Mouse (Mus musculus) testis, postnatal 10 days (tissue): ENCODE results near the gene Hnrnpab.

Experiments used
- DNase-seq: peaks from one replicate; pipeline ENCODE4 v3.0.0; 2021; ENCODE audit warnings: low spot score

Hnrnpab gene

DNA sequence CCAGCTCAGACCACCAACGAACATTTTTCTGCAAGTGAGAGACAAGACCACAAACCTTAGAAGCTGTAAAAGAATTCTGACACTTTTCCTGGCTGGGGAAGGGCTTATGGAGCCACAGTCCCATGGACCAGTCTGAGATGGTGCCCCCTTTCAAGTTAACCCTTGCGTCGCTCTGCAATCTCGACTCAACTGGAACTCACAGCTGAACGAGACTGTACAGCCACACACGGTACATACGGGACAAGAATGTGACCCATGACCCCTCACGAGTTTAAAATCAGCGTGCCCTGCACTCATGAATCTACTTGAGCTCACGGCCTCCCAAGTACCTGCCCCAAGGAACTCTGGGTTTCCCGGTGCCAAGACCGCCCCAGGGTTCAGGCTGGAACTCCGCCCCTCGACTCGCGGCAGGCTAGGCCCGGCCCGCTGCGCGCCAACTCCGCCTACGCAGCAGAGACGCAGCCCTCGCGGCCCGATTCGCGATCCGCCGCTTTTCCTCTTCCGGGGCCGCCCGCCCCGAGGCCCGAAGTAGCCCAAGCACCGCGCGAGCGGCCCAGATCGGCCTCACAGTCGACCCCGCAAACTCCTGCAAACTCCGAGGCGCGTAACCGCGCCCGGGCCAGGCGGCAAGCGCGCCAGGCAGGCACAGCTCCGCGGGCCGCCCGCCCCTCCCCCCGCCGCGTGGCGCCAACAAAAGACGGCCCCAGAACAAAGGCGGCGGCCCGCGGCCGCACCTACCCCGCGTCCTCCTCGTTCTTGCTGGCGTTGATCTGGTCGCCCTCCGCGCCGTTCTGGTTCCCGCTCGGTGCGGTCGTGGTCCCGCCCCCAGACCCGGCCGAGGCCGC lies 823 bp downstream of the Hnrnpab start:
- DNase-seq = peak; percentile 91

DNA sequence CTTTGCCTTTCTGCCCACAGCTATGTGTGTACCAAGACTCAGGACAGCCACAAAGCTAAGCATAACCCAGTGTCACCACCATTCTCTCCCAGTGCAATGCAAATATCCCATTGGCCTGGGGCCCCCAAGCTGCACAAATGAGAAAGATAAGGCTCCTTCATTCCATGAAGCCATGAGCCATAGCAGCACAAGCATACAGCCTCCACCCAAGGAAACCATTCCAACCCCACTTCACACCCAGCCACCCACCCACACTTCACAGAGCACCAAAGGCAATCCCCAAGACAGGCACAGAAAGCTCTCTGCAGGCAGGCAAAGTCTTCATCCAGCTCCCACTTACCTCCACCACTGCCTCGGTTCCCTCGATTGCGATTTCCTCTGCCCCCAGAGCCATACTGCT lies 4.4 kb downstream of the Hnrnpab start:
- no peak for DNase-seq

DNA sequence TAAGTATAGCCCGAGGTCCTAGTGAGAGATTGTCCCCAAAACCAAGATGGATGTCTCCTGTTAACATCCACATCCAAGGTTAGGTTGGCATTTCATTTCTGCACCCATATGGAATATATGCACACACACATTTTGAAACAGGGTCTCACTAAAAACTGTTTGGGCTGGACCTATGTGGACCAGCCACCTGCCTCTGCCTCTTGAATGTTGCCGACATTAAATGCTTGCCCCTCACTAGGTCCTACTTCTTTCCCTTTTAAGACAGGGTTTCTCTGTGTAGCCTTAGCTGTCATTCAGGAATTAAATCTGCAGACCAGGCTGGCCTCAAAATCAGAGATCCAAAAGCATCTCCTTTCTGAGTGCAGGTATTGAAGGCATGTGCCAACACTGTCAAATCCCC lies 9.1 kb downstream of the Hnrnpab start:
- DNase-seq = no peak

DNA sequence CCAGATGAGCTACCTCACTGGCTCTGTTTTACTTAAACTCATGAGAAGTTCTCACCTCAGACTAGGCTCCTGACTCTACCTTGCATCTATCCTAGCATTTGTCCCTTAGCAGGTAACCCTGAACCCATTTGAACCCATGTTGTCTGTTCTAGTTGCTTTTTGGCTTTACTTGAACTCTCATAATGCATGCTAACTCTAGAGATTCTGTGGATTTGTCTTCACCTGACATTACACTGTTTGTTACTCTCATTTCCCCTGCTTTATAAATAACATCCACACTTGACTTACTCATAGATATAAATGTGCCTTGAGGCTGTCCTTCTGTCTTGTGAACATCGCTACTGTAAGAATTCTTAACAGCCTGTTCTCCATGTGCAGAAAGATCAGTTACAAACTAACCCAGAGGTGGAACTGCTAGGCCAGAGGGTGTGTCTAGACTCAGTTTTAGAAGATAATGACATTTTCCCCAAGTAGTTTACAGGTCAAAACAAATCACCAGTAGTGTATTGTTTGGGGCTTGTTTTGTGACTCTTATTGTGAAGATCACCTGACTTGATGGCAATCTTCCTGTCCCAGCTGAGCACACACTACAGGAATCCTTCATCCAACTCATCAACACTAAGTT lies 11.1 kb downstream of the Hnrnpab start:
- no peak for DNase-seq

DNA sequence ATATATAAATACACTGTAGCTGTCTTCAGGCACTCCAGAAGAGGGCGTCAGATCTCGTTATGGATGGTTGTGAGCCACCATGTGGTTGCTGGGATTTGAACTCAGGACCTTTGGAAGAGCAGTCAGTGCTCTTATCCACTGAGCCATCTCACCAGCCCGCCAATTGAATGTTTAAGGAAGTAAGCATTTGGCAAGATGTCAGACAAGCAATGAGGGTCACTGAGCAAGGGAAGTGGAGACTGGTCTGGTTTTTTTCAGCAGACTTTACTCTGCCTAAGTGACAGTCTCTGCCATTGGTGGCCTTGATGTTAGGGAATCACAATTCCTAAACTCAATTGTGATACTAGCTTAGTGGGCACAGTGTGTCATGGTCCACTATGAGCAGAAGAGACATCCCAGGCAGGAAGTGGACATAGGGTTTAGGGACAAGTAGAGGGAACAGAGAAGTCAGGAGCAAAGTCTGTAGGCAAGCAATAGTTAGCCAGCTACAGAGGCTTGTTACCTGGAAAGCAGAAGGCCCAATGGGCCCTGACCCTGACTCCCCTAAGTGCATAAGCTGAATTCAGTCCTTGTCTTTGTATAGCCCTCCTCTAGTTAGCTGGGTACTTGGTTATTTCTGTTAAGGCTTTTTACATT lies 11.8 kb downstream of the Hnrnpab start:
- no peak for DNase-seq

DNA sequence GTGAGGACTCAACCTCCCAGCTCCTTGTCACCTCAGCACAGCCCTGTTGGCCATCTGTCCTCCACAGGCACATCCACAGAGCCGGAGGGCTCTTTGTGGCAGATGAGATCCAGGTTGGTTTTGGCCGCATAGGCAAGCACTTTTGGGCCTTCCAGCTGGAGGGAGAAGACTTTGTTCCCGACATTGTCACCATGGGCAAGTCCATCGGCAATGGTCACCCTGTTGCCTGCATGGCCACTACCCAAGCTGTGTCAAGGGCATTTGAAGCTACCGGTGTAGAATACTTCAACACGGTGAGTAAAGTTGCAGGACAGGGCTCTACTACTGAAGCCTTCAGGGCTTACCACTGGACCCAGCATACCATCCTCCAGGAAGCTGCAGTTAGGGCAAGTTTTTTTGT lies 12.8 kb downstream of the Hnrnpab start:
- DNase-seq = no peak

DNA sequence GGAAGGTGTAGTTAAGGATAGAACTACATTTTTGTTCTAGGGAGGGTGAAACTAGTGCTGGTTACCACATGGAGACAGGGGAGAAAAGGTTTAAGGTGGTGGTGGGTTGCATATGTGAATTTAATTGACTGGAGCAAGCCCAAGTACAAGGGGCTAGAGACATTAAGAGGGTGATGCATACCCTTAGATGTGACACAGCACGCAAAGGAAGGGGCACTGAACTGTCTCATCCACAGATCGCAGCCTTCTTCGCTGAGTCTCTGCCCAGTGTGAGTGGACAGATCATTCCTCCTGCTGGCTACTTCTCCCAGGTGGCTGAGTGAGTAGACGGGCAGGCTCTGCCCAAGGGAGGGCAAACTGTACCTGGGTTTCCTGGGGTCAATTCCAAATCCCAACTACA lies 13.3 kb downstream of the Hnrnpab start:
- DNase-seq = no peak

DNA sequence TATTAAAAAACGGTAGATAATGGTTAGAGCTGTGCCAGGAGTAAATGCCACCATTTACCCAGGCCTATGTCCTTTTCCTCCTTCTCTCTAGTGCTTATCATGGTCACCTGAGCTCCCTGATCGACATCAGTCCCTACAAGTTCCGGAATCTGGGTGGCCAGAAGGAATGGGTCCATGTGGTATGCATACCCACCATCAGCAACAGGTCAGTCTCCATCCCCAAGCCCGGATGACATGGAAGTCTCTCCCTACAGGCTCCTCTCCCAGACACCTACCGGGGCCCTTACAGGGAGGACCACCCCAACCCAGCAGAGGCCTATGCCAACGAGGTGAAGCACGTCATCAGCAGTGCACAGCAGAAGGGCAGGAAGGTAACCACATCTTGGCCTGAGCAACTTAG lies 14.7 kb downstream of the Hnrnpab start:
- DNase-seq = no peak

DNA sequence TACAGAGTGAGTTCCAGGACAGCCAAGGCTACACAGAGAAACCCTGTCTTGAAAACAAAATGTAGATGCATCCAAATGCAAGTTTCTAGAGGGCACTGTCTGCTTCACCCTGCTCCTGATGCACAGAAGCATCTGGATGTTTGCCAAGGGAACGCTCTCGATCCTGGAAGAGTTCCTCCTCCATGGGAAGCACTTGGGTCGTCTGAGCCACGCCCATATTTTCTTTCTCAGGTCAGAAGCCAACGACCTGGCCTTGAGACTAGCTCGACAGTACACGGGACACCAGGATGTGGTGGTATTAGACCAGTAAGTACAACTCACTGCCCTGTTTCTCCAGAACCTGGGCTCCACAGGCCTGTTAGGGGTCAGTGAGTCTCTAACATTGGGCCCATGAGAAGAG lies 15.5 kb downstream of the Hnrnpab start:
- DNase-seq = no peak

DNA sequence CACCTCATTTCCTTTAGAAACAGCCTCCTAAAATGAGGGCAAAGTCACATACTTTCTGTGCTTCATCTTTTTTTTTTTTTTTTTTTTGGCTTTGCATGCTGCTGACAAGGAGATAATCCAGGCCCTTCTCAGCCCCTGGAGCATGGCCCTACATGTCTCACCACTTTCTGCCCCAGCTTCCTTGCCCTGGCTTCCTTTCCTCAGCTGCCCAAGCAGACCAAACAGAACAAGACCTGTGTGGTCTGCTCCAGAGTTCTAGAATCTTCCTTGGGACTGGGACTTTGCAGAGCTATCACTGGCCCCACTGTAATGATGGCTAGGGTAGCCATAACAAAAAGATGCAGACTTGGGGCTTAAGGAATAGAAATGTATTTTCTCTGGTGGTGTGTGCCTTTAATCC lies 16.6 kb downstream of the Hnrnpab start:
- DNase-seq = no peak

DNA sequence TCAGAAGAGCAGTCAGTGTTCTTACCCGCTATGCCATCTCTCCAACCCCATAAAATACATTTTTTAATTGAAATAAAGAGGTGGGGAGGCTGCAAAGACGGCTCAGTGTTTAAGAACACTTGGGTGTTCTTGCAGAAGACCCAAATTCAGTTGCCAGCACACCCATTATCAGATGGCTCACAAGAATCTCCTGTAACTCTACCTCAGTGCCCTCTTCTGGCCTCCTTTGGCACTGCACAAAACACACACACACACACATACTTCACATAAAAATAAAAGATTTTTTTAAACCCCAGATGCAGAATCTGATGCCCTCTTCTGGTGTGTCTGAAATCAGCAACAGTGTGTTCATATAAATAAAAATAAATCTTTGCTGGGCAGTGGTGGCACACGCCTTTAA lies 17.8 kb downstream of the Hnrnpab start:
- DNase-seq = no peak

DNA sequence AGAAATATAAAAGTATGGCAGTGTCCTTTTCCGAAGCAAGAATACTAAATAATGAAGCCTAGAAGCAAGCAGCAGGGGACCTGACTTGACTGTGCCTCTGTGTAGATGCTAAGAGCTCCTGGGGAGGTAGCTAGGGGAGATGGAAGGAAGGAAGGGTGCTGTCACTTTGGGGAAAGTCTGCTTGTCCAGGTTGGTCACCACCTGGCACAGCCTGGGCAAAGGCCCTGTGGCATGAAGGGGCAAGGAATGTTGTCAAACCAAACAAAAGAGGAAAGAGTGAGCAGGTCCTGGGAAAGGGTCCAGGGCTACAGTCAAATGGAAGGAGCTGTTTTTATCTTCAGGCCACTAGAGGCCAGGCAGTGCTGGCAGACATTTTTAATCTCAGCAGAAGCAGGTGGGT lies 19.6 kb downstream of the Hnrnpab start:
- no peak for DNase-seq

DNA sequence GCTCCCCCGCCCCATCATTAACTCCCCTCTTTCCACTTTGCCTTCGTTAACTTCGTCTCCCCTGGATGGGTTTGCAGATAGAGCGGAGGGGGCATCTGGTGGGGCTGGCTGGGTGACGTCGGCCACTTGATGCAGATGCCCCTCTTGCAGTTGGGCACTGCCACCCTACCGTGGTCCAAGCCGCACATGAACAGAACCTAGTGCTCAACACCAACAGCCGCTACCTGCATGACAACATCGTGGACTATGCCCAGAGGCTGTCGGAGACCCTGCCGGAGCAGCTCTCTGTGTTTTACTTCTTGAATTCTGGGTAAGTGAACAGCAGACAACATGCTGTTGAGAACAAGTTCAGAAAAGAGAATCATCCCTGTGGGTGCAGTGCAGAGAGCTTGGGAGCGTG lies 20.2 kb downstream of the Hnrnpab start:
- DNase-seq = peak; percentile 45

DNA sequence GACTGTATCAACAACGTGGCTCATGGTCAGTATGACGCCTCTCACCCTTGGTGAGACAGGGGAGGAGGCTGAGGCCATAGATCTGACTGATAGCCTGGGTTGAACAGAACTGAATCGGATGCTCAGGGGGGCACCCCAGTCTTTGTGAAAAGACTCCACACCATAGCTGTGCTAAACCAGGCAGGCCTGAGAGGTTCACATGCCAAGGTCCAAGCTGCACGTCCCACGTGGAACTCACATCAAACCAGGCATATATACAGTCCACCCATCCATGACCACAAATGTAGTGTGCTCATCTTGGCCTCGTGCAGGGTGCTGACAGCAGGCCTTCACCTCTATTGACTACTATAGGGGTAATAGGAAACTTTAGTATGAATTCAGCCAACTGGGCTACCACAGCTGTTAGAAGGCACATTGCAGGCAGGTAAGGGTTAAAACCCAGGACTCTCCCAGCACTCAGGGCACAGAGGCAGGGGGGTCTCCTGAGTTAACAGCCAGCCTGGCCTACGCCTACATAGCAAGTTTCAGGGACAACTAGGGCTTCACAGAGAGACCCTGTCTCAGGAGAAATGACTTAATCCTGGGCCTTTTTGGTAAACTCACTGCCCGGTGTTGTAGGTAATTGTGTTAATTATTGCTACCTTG lies 20.9 kb downstream of the Hnrnpab start:
- no peak for DNase-seq

DNA sequence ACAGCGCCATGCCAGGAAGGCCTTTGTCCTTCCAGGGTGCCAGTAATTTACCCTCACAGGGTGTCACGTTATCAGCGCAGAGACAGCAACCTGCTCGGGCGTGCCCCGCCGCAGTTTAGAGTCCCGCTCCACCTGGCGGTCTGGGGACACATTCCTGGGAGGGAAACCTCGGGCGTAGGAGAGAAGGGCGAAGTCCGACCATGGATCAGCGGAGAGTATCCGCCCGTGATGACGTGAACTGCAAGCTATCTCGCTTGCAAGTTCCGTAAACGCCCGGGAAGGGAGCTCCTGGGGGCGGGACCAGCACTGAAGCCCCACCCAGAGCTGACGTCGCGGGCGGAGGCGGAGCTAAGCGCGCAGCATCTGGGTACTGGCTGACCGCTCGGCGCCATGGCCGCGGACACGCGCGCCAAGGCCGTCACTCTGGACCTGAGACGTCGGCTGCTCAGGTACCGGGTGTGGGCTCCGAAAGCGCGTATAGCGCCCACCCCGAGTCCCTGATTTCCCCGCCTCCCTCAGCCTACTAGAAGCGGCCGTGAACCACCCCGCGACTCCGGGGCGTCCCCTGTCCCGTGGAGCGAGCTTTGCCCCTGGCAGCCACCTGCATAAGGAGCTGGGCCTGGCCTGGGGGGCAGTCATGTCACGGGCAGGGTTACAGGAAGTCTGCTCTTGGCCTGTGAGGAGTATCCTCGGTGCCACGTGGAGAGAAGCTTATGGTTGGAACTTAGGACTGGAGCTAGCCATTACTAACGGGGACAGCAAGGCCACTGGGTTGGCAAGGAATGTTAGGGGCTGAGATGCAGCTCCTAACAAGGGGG lies 22.0 kb downstream of the Hnrnpab start, which contains the start of gene Phykpl:
Gene Phykpl, plus strand, starts transcription at position 327 of the 818 bp plus-strand sequence.
- DNase-seq = peak; percentile 99

DNA sequence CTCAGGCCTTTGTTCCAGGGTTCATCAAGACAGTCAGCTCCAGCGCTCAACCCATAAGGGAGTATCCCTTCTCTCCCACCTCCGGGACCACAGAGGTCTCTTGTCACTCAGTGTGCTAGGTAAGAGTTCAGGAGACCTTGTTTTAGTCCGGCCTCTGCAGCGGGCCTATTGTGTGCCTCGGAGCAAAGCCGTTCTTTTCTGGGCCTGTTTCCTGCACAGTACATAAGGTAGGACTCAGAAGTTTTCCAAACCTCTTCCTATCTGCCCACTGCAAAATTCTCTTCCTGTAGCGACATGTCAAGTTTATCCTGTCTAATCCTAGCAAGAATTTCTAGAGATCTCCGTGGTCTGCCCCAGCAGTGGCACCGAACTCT lies 22.6 kb downstream of the Hnrnpab start:
- DNase-seq = peak; percentile 54

DNA sequence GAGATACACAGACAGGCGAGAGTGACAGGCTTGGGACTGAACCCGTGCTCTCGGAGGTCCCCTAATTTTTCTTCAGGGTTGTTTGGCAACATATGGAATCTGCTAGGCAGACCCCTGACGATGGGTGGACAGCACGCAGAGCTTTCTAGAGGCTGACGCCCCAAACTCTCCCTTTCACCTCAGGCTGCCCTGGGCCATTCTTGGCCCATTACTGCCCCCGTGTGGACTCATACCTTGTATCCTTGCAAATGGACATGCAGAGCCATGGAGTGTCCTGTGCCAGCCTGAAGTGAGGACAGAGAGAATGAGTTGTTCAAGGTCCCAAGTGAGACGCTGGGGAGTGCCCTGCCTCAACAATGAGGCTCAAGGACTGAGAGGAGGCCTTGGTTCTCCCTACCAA lies 23.9 kb downstream of the Hnrnpab start:
- DNase-seq = peak; percentile 87

DNA sequence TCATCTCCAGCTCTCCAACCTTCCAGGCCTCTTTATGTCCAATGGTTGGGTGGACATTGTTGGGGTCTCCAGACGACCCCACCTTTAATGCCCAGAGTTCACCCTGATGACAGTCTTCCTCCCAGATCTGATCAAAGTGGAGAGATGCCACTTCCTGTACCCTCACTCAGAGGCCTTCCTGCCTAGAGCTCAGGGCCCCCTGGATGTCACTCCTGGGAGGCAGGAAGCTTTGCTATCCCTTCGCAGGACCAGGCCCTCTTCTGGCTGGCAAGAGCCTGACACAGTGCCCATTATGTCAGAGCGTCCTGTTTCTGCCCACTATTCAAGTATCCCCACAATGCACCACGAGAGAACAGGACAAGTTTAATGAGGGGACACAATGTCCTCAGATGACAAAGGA lies 27.6 kb downstream of the Hnrnpab start:
- no peak for DNase-seq

DNA sequence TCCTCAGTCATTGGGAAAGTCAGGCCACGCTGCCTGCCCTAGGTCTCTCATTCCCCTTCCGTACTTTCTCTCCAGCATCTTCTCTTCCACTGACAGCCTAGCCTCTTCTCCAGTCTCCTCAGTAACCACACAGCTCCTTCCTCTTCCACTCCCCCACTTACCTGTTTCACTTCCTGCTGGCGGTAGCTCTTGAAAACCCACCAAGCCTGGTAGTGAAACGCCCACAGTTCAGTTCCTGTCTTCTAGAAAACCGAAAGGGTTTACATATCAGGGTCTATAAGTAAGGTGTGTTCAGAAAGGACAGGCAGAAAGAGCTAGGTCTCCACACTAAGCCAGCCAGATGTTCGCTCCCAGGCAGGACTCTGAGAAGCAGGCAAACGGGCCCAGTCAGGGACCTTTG lies 29.1 kb downstream of the Hnrnpab start:
- no peak for DNase-seq

DNA sequence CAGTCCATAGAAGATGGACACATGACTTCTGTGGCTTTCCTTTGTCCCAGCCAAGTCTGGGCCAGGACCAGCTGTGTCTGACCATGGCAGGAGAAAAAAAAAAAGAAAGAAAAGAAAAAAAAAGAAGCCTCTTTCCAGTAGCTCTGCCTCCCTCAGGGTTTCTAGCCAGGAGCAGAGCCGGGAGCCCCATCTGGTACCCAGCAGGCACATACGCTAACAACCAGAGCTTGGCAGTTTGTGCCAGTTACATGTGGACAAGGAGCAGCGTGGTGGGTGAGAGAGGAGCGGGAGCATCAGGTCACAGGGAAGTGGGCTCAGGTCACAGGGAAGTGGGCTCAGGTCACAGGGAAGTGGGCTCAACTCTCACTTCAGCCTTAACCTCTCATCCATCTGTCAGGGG lies 30.2 kb downstream of the Hnrnpab start:
- no peak for DNase-seq

DNA sequence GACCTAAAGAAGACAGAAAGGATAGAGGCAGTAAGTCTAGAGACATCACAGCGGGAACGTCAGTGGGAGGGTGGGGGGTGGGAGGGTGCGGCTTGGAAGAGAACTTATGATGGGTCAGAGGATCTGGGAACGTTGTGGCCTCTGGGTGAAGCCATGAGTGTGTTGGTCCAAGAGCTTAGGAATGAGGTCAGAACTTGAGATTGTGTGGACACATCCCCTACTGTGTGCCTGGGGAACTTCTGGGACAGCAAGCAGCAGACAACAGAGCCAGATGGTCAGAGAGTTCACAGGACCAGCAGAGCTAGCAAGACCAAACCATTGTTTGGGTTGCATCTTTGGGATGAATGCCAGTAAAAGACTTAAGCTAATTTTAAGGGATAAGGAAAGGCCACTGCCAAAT lies 37.8 kb downstream of the Hnrnpab start:
- DNase-seq = no peak

DNA sequence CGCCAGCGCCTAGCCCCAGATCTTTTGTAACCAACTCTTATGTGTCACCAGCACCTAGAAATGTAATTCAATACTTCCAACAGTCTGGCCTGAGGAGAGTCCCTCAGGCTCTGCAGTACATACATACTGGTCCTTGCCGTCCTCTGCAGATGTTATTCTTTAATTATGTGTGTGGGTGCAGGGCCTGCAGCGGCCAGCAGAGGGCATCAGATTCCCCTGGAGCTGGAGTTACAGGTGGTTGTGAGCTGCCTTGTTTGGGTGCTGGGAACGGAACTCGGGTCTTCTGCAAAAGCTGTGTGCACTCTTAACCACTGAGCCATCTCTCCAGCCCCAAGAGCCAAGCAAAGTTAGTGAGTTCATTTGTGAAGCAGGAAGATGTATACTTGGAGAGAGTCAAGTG lies 40.7 kb downstream of the Hnrnpab start:
- DNase-seq = no peak
